Mouse (Mus musculus): ENCODE results near the gene Smarcc2.

GRCm38 (mm10) chr10:128425260-128425659 is 33.8 kb upstream of the Smarcc2 start:
- TF ChIP-seq CTCF (IDR thresholded peaks at IDR 0.05; ENCODE audit: control insufficient read depth, insufficient read depth, insufficient read length) (no peak), USF1 (IDR thresholded peaks at IDR 0.05; ENCODE audit: low read depth) (no peak), FOSL1 (IDR thresholded peaks at IDR 0.05; ENCODE audit: insufficient read depth, low read length, poor library complexity, severe bottlenecking) (no peak), MAX (IDR thresholded peaks at IDR 0.05) (no peak), MYOD1 (IDR thresholded peaks at IDR 0.05; ENCODE audit: control insufficient read depth, insufficient read length, low read depth) (no peak), CEBPB (IDR thresholded peaks at IDR 0.05; ENCODE audit: low read depth) (no peak), MYOG (IDR thresholded peaks at IDR 0.05; ENCODE audit: control insufficient read depth, extremely low read depth, insufficient read length) (no peak)

Measured in C2C12 (cell line).